Mouse (Mus musculus) CH12.LX (cell line): ENCODE data around the gene Frat1. TPM values are rescaled to one million over a fixed set of nuclear protein-coding genes. Genes with fewer than 3 reads are reported as not detected.

Experiments
- DNase-seq: peaks from one replicate; pipeline ENCODE4 v3.0.0-alpha.2; 2013; ENCODE audit errors: extremely low read depth
- H3K27ac ChIP-seq: 2 replicates; pipeline ENCODE4 v1.5.1; 2012; ENCODE audit warnings: low read depth, mild to moderate bottlenecking, control low read depth, moderate library complexity; ENCODE audit not compliant: insufficient read depth
- H3K27me3 ChIP-seq: replicated peaks from 2 replicates; pipeline ENCODE3; 2012; ENCODE audit warnings: inconsistent platforms
- H3K36me3 ChIP-seq, 2 experiments: replicated peaks in 1 of 2; 2 replicates each; pipeline versions ENCODE3 to v1.6.1; 2012; ENCODE audit warnings: inconsistent platforms in 1 of 2, low read length in 1 of 2, mild to moderate bottlenecking in 1 of 2, mixed read lengths in 1 of 2, moderate library complexity in 1 of 2; ENCODE audit not compliant: control insufficient read depth in 1 of 2, insufficient read depth in 1 of 2
- H3K4me1 ChIP-seq, 2 experiments: 2 replicates each; pipeline ENCODE4 v1.6.1; 2012; ENCODE audit warnings: inconsistent platforms in 1 of 2, moderate library complexity in 1 of 2; ENCODE audit not compliant: insufficient read depth in 2 of 2, control insufficient read depth in 1 of 2
- H3K4me2 ChIP-seq: 2 replicates; pipeline ENCODE4 v1.6.1; 2012; ENCODE audit warnings: low read depth, mild to moderate bottlenecking, control low read depth; ENCODE audit not compliant: poor library complexity, insufficient read depth, severe bottlenecking
- H3K4me3 ChIP-seq, 3 experiments: fragments of 150-350 bp in 1 of 3; sonication (generic) in 1 of 3; replicated peaks in 1 of 3; 2 replicates each; pipeline versions ENCODE3 to v1.5.1; 2011 to 2012; ENCODE audit warnings: low read depth in 2 of 3, low read length in 2 of 3, mild to moderate bottlenecking in 2 of 3, moderate library complexity in 2 of 3, control low read depth in 1 of 3, improper control_type of control experiment in 1 of 3, inconsistent platforms in 1 of 3, mixed read lengths in 1 of 3; ENCODE audit not compliant: poor library complexity in 1 of 3
- H3K79me2 ChIP-seq: replicated peaks from 2 replicates; pipeline ENCODE4 v1.6.1; 2012; ENCODE audit warnings: mild to moderate bottlenecking, moderate library complexity; ENCODE audit not compliant: control insufficient read depth, poor library complexity, insufficient read depth, severe bottlenecking; ENCODE audit errors: extremely low read depth
- H3K9ac ChIP-seq: 2 replicates; pipeline ENCODE4 v1.6.1; 2012; ENCODE audit warnings: low read depth, mild to moderate bottlenecking, control low read depth, moderate library complexity; ENCODE audit not compliant: insufficient read depth
- H3K9me3 ChIP-seq: replicated peaks from 2 replicates; pipeline ENCODE3; 2012; ENCODE audit warnings: low read length, inconsistent platforms, mixed read lengths
- BHLHE40 ChIP-seq: IDR thresholded peaks from 2 replicates; pipeline ENCODE4 v1.6.1; 2011; ENCODE audit warnings: mild to moderate bottlenecking, low read depth, low read length, improper control_type of control experiment
- CHD2 ChIP-seq: IDR thresholded peaks from 2 replicates; pipeline ENCODE4 v1.6.1; 2011; ENCODE audit warnings: low read length, improper control_type of control experiment
- CTCF ChIP-seq, 2 experiments: IDR thresholded peaks in 1 of 2; conservative IDR thresholded peaks in 1 of 2; 2 replicates each; pipeline ENCODE4 v1.5.1; 2011 to 2012; ENCODE audit warnings: low read depth in 2 of 2, low read length in 2 of 2, improper control_type of control experiment in 1 of 2, inconsistent platforms in 1 of 2, mild to moderate bottlenecking in 1 of 2, moderate library complexity in 1 of 2
- E2F4 ChIP-seq: IDR thresholded peaks from 2 replicates; pipeline ENCODE4 v1.6.1; 2011; ENCODE audit warnings: low read depth, low read length, improper control_type of control experiment; ENCODE audit not compliant: insufficient replicate concordance
- EP300 ChIP-seq: IDR thresholded peaks from 2 replicates; pipeline ENCODE4 v1.6.1; 2011; ENCODE audit warnings: low read length, improper control_type of control experiment
- ETS1 ChIP-seq: conservative IDR thresholded peaks from 2 replicates; pipeline ENCODE4 v1.6.1; 2012; ENCODE audit warnings: low read depth, mild to moderate bottlenecking, inconsistent platforms, low read length, improper control_type of control experiment, moderate library complexity
- GABPA ChIP-seq: IDR thresholded peaks from 2 replicates; pipeline ENCODE4 v1.6.1; 2012; ENCODE audit warnings: low read depth, low read length, improper control_type of control experiment, inconsistent platforms; ENCODE audit not compliant: insufficient replicate concordance
- HCFC1 ChIP-seq: IDR thresholded peaks from 2 replicates; pipeline ENCODE4 v1.6.1; 2012; ENCODE audit warnings: low read depth, mild to moderate bottlenecking, inconsistent platforms, low read length, improper control_type of control experiment
- JUN ChIP-seq: IDR thresholded peaks from 2 replicates; pipeline ENCODE4 v1.6.1; 2011; ENCODE audit warnings: low read depth, mild to moderate bottlenecking, low read length, improper control_type of control experiment, moderate library complexity; ENCODE audit not compliant: insufficient read depth
- JUND ChIP-seq: conservative IDR thresholded peaks from 2 replicates; pipeline ENCODE4 v1.6.1; 2011; ENCODE audit warnings: low read depth, low read length, improper control_type of control experiment
- MAFK ChIP-seq: IDR thresholded peaks from 2 replicates; pipeline ENCODE4 v1.6.1; 2011; ENCODE audit warnings: low read length, improper control_type of control experiment; ENCODE audit not compliant: insufficient replicate concordance
- MAZ ChIP-seq: IDR thresholded peaks from 2 replicates; pipeline ENCODE4 v1.6.1; 2012; ENCODE audit warnings: low read depth, mild to moderate bottlenecking, inconsistent platforms, low read length, improper control_type of control experiment, moderate library complexity
- MEF2A ChIP-seq: IDR thresholded peaks from 2 replicates; pipeline ENCODE4 v1.6.1; 2014; ENCODE audit warnings: low read depth, mild to moderate bottlenecking, inconsistent platforms, low read length, improper control_type of control experiment, borderline replicate concordance
- NELFE ChIP-seq: IDR thresholded peaks from 2 replicates; pipeline ENCODE4 v1.6.1; 2011; ENCODE audit warnings: low read depth, low read length, improper control_type of control experiment
- POLR2AphosphoS2 ChIP-seq: IDR thresholded peaks from 2 replicates; pipeline ENCODE4 v1.6.1; 2011; ENCODE audit warnings: low read depth, low read length, improper control_type of control experiment
- RAD21 ChIP-seq: IDR thresholded peaks from 2 replicates; pipeline ENCODE4 v1.6.1; 2011; ENCODE audit warnings: low read depth, mild to moderate bottlenecking, low read length, improper control_type of control experiment, moderate library complexity
- RCOR1 ChIP-seq: conservative IDR thresholded peaks from 2 replicates; pipeline ENCODE4 v1.6.1; 2012; ENCODE audit warnings: low read depth, mild to moderate bottlenecking, inconsistent platforms, low read length, improper control_type of control experiment
- SMC3 ChIP-seq: IDR thresholded peaks from 2 replicates; pipeline ENCODE4 v1.6.1; 2011; ENCODE audit warnings: low read depth, low read length, improper control_type of control experiment
- TBP ChIP-seq: conservative IDR thresholded peaks from 2 replicates; pipeline ENCODE4 v1.6.1; 2011; ENCODE audit warnings: low read depth, low read length, improper control_type of control experiment
- TCF12 ChIP-seq: IDR thresholded peaks from 2 replicates; pipeline ENCODE4 v1.6.1; 2014; ENCODE audit warnings: low read depth, mild to moderate bottlenecking, inconsistent platforms, low read length, improper control_type of control experiment
- UBTF ChIP-seq: IDR thresholded peaks from 2 replicates; pipeline ENCODE4 v1.6.1; 2012; ENCODE audit warnings: low read depth, mild to moderate bottlenecking, inconsistent platforms, low read length, improper control_type of control experiment, moderate library complexity
- USF1 ChIP-seq: IDR thresholded peaks from 2 replicates; pipeline ENCODE4 v1.6.1; 2014; ENCODE audit warnings: low read depth, mild to moderate bottlenecking, inconsistent platforms, low read length, improper control_type of control experiment
- USF2 ChIP-seq: conservative IDR thresholded peaks from 2 replicates; pipeline ENCODE4 v1.6.1; 2011; ENCODE audit warnings: low read depth, low read length, improper control_type of control experiment
- ZC3H11A ChIP-seq: IDR thresholded peaks from 2 replicates; pipeline ENCODE4 v1.6.1; 2012; ENCODE audit warnings: low read depth, mild to moderate bottlenecking, inconsistent platforms, low read length, improper control_type of control experiment
- ZKSCAN1 ChIP-seq: IDR thresholded peaks from 2 replicates; pipeline ENCODE4 v1.6.1; 2012; ENCODE audit warnings: low read depth, inconsistent platforms, low read length, improper control_type of control experiment, borderline replicate concordance
- ZMIZ1 ChIP-seq: IDR thresholded peaks from 2 replicates; pipeline ENCODE4 v1.6.1; 2012; ENCODE audit warnings: low read depth, mild to moderate bottlenecking, inconsistent platforms, low read length, improper control_type of control experiment
- ZNF384 ChIP-seq: IDR thresholded peaks from 2 replicates; pipeline ENCODE4 v1.6.1; 2012; ENCODE audit warnings: low read depth, low read length, improper control_type of control experiment, inconsistent platforms
- dilution Hi-C: fragments of 300-500 bp; cut with MboI; formaldehyde crosslinking; loops from 2 replicates; pipeline ENCODE4 v1.14.3; 2020; ENCODE audit warnings: low sequenced_read_pairs; ENCODE audit not compliant: extremely low pct_unique_long_range_greater_than_20kb, extremely low pct_ligation_motif_present
- in situ Hi-C: fragments of 300-500 bp; cut with MboI; formaldehyde crosslinking; loops from 3 replicates; pipeline ENCODE4 v1.14.3; 2019; ENCODE audit warnings: low sequenced_read_pairs, low pct_ligation_motif_present, low pct_unique_long_range_greater_than_20kb, mixed read lengths
- polyA plus RNA-seq: library from polyadenylated mRNA; unstranded; fragments of >175 nt; gene quantifications from 2 replicates; pipeline ENCODE4 v1.2.1, GENCODE M21; 2012; ENCODE audit warnings: low read depth; ENCODE audit not compliant: insufficient read length
- total RNA-seq, 2 experiments: library from RNA; depleted of rRNA; stranded (reverse); fragments of 300-350 nt in 1 of 2; fragments of >200 nt in 1 of 2; gene quantifications; 2 replicates each; pipeline ENCODE4 v1.2.3; 2012 to 2014

Frat1 gene
- total and polyA plus RNA-seq, 3 experiments = 0.64 to 2.0 (median 0.70) TPM

DNA sequence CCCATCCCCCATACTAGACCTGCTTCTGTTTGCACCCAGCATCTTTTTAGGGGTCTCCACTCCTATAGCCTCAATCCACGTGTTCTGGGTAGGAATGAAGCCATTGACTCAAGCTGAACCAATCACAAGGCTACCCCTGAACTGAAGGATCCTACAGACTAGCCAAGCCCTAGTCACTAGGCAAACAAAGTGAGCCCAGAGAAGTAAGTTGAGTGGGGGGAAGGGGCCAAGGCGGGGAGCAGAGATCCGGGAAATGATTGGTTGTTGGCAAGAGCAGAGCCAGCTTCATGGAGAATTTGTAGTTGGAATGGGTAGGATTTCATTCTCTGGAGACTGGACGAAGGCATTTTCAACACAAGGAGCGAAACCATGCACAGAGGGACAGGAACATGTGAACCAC is 12.9 kb upstream of the Frat1 start:
- H3K27me3 ChIP-seq = no peaks in the 10 kb centered on the region
- dilution Hi-C loops (no loop called here), in situ Hi-C loops (no loop called here)
- H3K79me2 ChIP-seq = no peaks in the 10 kb centered on the region
- H3K27ac ChIP-seq = no peak overlapping the region
- TF ChIP-seq RCOR1 (no peak), ZNF384 (no peak), MAZ (no peak), E2F4 (no peak), USF1 (no peak)
- DNase-seq = no peak
- no peaks in the 10 kb centered on the region for H3K36me3 ChIP-seq
- no peak overlapping the region for H3K4me3 ChIP-seq
- no peak overlapping the region for H3K9ac ChIP-seq
- H3K4me2 ChIP-seq = no peak overlapping the region
- H3K9me3 ChIP-seq = peaks cover 4% of the 10 kb centered on the region
- H3K4me1 ChIP-seq = peaks cover 4 to 33% of the 10 kb centered on the region in 2 experiments; a peak in 3 of 4 replicates

DNA sequence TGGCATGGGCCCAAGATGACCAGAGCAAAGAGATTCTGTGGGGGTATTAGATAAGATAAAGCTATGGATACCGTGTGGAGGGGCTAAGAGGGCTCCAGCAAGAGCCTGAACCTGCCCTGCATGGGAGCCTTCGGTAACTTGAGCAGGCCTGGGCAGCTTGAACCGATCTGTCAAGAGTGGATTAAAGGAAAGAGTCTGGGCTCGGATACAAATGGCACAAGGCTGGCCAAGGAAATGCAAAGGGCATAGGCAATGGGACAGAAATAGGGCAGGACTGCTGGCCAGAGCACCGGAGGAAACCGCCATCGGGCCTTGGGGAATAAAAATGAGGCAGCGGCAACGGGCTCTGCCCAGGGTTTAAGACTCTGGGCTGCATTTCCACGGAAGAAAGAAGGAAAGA is 12.4 kb upstream of the Frat1 start:
- dilution Hi-C loops = no loop called here
- no peaks in the 10 kb centered on the region for H3K36me3 ChIP-seq
- no peak for TF ChIP-seq MAFK
- no peak for TF ChIP-seq NELFE
- no peak for TF ChIP-seq EP300
- no peak for TF ChIP-seq CTCF (conservative IDR thresholded peaks at IDR 0.05 in 1 of 2, IDR thresholded peaks at IDR 0.05 in 1 of 2; ENCODE audit: low read depth in 2 of 2, low read length in 2 of 2)
- no peak for TF ChIP-seq USF2
- TF ChIP-seq, all 38 proteins: peak for 0
- H3K4me2 ChIP-seq = no peak overlapping the region
- H3K9me3 ChIP-seq = peaks cover 4% of the 10 kb centered on the region
- H3K4me1 ChIP-seq = peaks cover 4 to 33% of the 10 kb centered on the region in 2 experiments; a peak in 3 of 4 replicates
- H3K9ac ChIP-seq = no peak overlapping the region
- no peaks in the 10 kb centered on the region for H3K79me2 ChIP-seq
- in situ Hi-C loops = no loop called here
- DNase-seq = no peak
- no peak overlapping the region for H3K27ac ChIP-seq
- no peaks in the 10 kb centered on the region for H3K27me3 ChIP-seq
- H3K4me3 ChIP-seq = no peak overlapping the region

DNA sequence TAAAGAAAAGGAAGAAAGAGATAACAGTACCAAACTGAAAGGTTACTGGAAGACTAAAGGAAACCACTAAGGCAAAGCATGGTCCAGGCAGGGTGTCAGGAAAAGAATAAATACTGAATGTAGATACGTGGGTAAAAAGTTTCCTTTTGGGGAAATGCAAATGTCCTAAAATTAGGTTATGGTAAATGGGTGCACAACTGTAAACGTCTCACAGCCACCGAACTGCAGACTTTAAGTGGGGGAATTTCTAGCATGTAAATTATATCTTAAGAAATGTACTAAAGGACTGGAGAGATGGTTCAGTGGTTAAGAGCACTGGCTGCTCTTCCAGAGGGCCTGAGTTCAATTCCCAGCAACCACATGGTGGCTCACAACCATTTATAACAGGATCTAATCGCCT is 11.0 kb upstream of the Frat1 start:
- Histone ChIP-seq H3K4me1 (peaks cover 4 to 33% of the 10 kb centered on the region in 2 experiments; a peak in 3 of 4 replicates), H3K9me3 (peaks cover 3% of the 10 kb centered on the region), H3K79me2 (no peaks in the 10 kb centered on the region), H3K27ac (no peak overlapping the region), H3K9ac (no peak overlapping the region), H3K36me3 (no peaks in the 10 kb centered on the region), H3K4me2 (no peak overlapping the region; the same call in 1 of the 2 replicates), H3K4me3 (no peak overlapping the region), H3K27me3 (no peaks in the 10 kb centered on the region)
- dilution Hi-C loops (no loop called here), in situ Hi-C loops (no loop called here)
- peak; percentile 62 for DNase-seq
- TF ChIP-seq MEF2A (peak; percentile 96), CHD2 (no peak), UBTF (no peak), ZC3H11A (no peak), POLR2AphosphoS2 (no peak), SMC3 (no peak), ZMIZ1 (no peak), ZNF384 (no peak), JUN (no peak), BHLHE40 (0 out of 2 replicates have a peak, but pooled peaks have one; percentile 55), E2F4 (no peak), ETS1 (peak; percentile 62), GABPA (no peak), NELFE (no peak), ZKSCAN1 (no peak), TCF12 (0 out of 2 replicates have a peak, but pooled peaks have one; percentile 40), HCFC1 (peak; percentile 22; the same call in 1 of the 2 replicates), TBP (peak; percentile 86), JUND (no peak), RAD21 (no peak)
